ENCODE assay signal across 10 mouse cellular contexts in the genomic region with DNA sequence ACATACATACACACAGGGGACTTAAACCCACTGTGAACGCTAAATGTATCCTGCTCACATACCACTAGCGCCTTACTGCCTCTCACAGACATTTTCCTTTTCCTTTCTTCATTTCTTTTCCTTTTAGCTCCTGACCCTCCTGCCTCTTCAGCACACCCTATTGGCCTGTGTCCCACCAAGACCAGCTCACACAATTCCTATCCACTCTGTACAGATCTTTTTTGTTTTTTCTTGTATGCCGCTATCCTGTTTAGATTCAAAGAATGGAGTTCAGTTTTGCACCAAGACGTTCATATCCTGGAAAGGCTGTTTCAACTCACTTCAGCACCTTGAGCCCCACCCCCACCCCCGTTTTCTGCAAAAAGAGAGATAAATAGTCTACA. TPM values are rescaled to one million over a fixed set of nuclear protein-coding genes. Genes with fewer than 3 reads are reported as not detected.
DNase-seq lines count a peak whose midpoint lies in the region; ATAC-seq lines count a peak whose summit lies in the region.
"Had no signal": no experiment of that assay in that cellular context is flagged by ENCODE, and none has a peak within 500 bp of the region (broad histone marks: within the 10 kb centered on the region; RNA-seq: fewer than 3 reads in every experiment).

No protein-coding gene starts in this region.

- peak overlapping the region; percentile 34 for H3K4me3 ChIP-seq in heart, embryonic 16.5 days (ENCODE audit: low read length)
- H3K4me3 ChIP-seq in embryonic facial prominence, embryonic 11.5 days (ENCODE audit: low read depth, low read length), result no peak overlapping the region; the same call in 1 of the 2 replicates
- peak overlapping the region; percentile 38 for H3K4me3 ChIP-seq in hindbrain, embryonic 12.5 days
- peak overlapping the region; percentile 33 for H3K4me3 ChIP-seq in midbrain, embryonic 15.5 days
- H3K4me3 ChIP-seq: megakaryocyte, embryonic 14.5 days had no signal

- H3K4me2 ChIP-seq in heart, embryonic 16.5 days (ENCODE audit: low read depth, low read length), result peak overlapping the region; percentile 66
- H3K4me2 ChIP-seq in embryonic facial prominence, embryonic 11.5 days (ENCODE audit: low read depth, low read length), result peak overlapping the region; percentile 47
- peak overlapping the region; percentile 70 for H3K4me2 ChIP-seq in hindbrain, embryonic 12.5 days (replicated peaks)
- peak overlapping the region; percentile 86 for H3K4me2 ChIP-seq in midbrain, embryonic 15.5 days

- 23% methylated on average over 5 of the region's 5 CpGs for WGBS in heart, embryonic 16.5 days
- 35% methylated on average over 5 of the region's 5 CpGs for WGBS in embryonic facial prominence, embryonic 11.5 days
- WGBS in hindbrain, embryonic 12.5 days, result 30% methylated on average over 5 of the region's 5 CpGs
- WGBS in midbrain, embryonic 15.5 days, result 17% methylated on average over 5 of the region's 5 CpGs

- DNase-seq in heart, postnatal 10 days, result no peak
- DNase-seq in embryonic facial prominence, embryonic 11.5 days (ENCODE audit: low spot score), result no peak
- no peak for DNase-seq in spleen, postnatal 10 days (ENCODE audit: low spot score in 2 of 2)
- no peak for DNase-seq in kidney, adult 18-20 months
- no peak for DNase-seq in thymus, postnatal 14 days

- peak overlapping the region; percentile 56 for H3K9ac ChIP-seq in heart, embryonic 16.5 days (ENCODE audit: low read length)
- H3K9ac ChIP-seq in embryonic facial prominence, embryonic 11.5 days (replicated peaks; ENCODE audit: low read length), result peak overlapping the region; percentile 61
- H3K9ac ChIP-seq in hindbrain, embryonic 12.5 days, result peak overlapping the region; percentile 70
- peak overlapping the region; percentile 33 for H3K9ac ChIP-seq in midbrain, embryonic 15.5 days

- ATAC-seq in heart, embryonic 16.5 days (replicated peaks; ENCODE audit: extremely low read depth, insufficient read depth, low FRiP score), result no peak
- no peak for ATAC-seq in embryonic facial prominence, embryonic 11.5 days (replicated peaks; ENCODE audit: insufficient number of reproducible peaks, low FRiP score, low TSS enrichment, low read depth)
- no peak for ATAC-seq in hindbrain, embryonic 12.5 days (ENCODE audit: low FRiP score)
- no peak for ATAC-seq in midbrain, embryonic 15.5 days (replicated peaks)

- peaks cover 13% of the 10 kb centered on the region for H3K36me3 ChIP-seq in heart, embryonic 16.5 days (ENCODE audit: control insufficient read depth, insufficient read depth)
- no peaks in the 10 kb centered on the region for H3K36me3 ChIP-seq in embryonic facial prominence, embryonic 11.5 days (replicated peaks; ENCODE audit: control insufficient read depth, insufficient read depth, low read depth, low read length)
- H3K36me3 ChIP-seq in hindbrain, embryonic 12.5 days, result peaks cover 18% of the 10 kb centered on the region
- H3K36me3 ChIP-seq in midbrain, embryonic 15.5 days (replicated peaks), result peaks cover 4% of the 10 kb centered on the region

- intact Hi-C loops in heart, postnatal 10 days (cut with DNase I), result no loop called here

- peaks cover 5% of the 10 kb centered on the region for H3K9me3 ChIP-seq in heart, embryonic 16.5 days (replicated peaks; ENCODE audit: control insufficient read depth, low read length)
- H3K9me3 ChIP-seq in embryonic facial prominence, embryonic 11.5 days (replicated peaks; ENCODE audit: control insufficient read depth, low read length), result no peaks in the 10 kb centered on the region
- no peaks in the 10 kb centered on the region for H3K9me3 ChIP-seq in hindbrain, embryonic 12.5 days (replicated peaks)
- no peaks in the 10 kb centered on the region for H3K9me3 ChIP-seq in midbrain, embryonic 15.5 days

- H3K27ac ChIP-seq in heart, embryonic 16.5 days (ENCODE audit: low read length), result peak overlapping the region; percentile 75
- H3K27ac ChIP-seq in embryonic facial prominence, embryonic 11.5 days (replicated peaks; ENCODE audit: low read depth, low read length), result peak overlapping the region; percentile 78; the same call in 1 of the 2 replicates
- peak overlapping the region; percentile 99 for H3K27ac ChIP-seq in hindbrain, embryonic 12.5 days
- peak overlapping the region; percentile 99 for H3K27ac ChIP-seq in midbrain, embryonic 15.5 days

- no peaks in the 10 kb centered on the region for H3K27me3 ChIP-seq in heart, embryonic 16.5 days (ENCODE audit: control insufficient read depth, insufficient read depth, low read length)
- H3K27me3 ChIP-seq in embryonic facial prominence, embryonic 11.5 days (ENCODE audit: control insufficient read depth, insufficient read depth, low read length), result peaks cover 8% of the 10 kb centered on the region
- no peaks in the 10 kb centered on the region for H3K27me3 ChIP-seq in hindbrain, embryonic 12.5 days
- H3K27me3 ChIP-seq in midbrain, embryonic 15.5 days (replicated peaks), result no peaks in the 10 kb centered on the region

- H3K4me1 ChIP-seq in heart, embryonic 16.5 days (ENCODE audit: control insufficient read depth, insufficient read depth, low read length), result peaks cover 40% of the 10 kb centered on the region
- peaks cover 4% of the 10 kb centered on the region; the same call in 1 of the 2 replicates for H3K4me1 ChIP-seq in embryonic facial prominence, embryonic 11.5 days (ENCODE audit: control insufficient read depth, insufficient read depth, low read length)
- H3K4me1 ChIP-seq in hindbrain, embryonic 12.5 days, result peaks cover 40% of the 10 kb centered on the region
- H3K4me1 ChIP-seq in midbrain, embryonic 15.5 days, result peaks cover 43% of the 10 kb centered on the region

RNA-seq across cellular contexts. Expression of a gene that starts 5.9 kb away (rescaled TPM):
- polyA plus RNA-seq in heart, embryonic 16.5 days (2015; fragmentation: Nextera tagmentation; extraction: Ambion mirVana), result 110 and 129 TPM in 2 replicates
- 10 to 100 TPM; 56.8 to 66.6 TPM for total RNA-seq in heart, postnatal 10 days (2021)
- 20.4 and 24.6 TPM in 2 replicates for polyA plus RNA-seq in embryonic facial prominence, embryonic 11.5 days (2014; fragmentation: Nextera tagmentation; extraction: Ambion mirVana)
- polyA plus RNA-seq in hindbrain, embryonic 12.5 days (2016; fragmentation: Nextera tagmentation; extraction: Ambion mirVana), result 168 and 182 TPM in 2 replicates
- polyA plus RNA-seq in midbrain, embryonic 15.5 days (2015; fragmentation: Nextera tagmentation; extraction: Ambion mirVana), result 107 and 118 TPM in 2 replicates

RNA-seq across cellular contexts. Expression of a gene that starts 25.0 kb away (rescaled TPM):
- polyA plus RNA-seq in heart, embryonic 16.5 days (2015; fragmentation: Nextera tagmentation; extraction: Ambion mirVana), result 29.6 and 30.8 TPM in 2 replicates
- total RNA-seq in heart, postnatal 10 days (2021), result 10 to 100 TPM; 15.5 to 18.7 TPM
- 43.3 and 53.4 TPM in 2 replicates for polyA plus RNA-seq in embryonic facial prominence, embryonic 11.5 days (2014; fragmentation: Nextera tagmentation; extraction: Ambion mirVana)
- 34.7 and 37.7 TPM in 2 replicates for polyA plus RNA-seq in hindbrain, embryonic 12.5 days (2016; fragmentation: Nextera tagmentation; extraction: Ambion mirVana)
- 27.6 and 29.5 TPM in 2 replicates for polyA plus RNA-seq in midbrain, embryonic 15.5 days (2015; fragmentation: Nextera tagmentation; extraction: Ambion mirVana)

RNA-seq across cellular contexts. Expression of a gene that starts 31.1 kb away (rescaled TPM):
- 12.8 and 17.1 TPM in 2 replicates for polyA plus RNA-seq in heart, embryonic 16.5 days (2015; fragmentation: Nextera tagmentation; extraction: Ambion mirVana)
- total RNA-seq in heart, postnatal 10 days (2021), result 10 to 100 TPM; 25.2 to 34.0 TPM
- polyA plus RNA-seq in embryonic facial prominence, embryonic 11.5 days (2014; fragmentation: Nextera tagmentation; extraction: Ambion mirVana), result 9.1 and 10.4 TPM in 2 replicates
- 16.5 and 16.9 TPM in 2 replicates for polyA plus RNA-seq in hindbrain, embryonic 12.5 days (2016; fragmentation: Nextera tagmentation; extraction: Ambion mirVana)
- 16.3 and 16.5 TPM in 2 replicates for polyA plus RNA-seq in midbrain, embryonic 15.5 days (2015; fragmentation: Nextera tagmentation; extraction: Ambion mirVana)

RNA-seq across cellular contexts. Expression of a gene that starts 55.0 kb away (rescaled TPM):
- polyA plus RNA-seq in heart, embryonic 16.5 days (2015; fragmentation: Nextera tagmentation; extraction: Ambion mirVana), result 0.29 and 0.42 TPM in 2 replicates
- not detected for total RNA-seq in heart, postnatal 10 days (2021)
- 0.13 and 0.28 TPM in 2 replicates for polyA plus RNA-seq in embryonic facial prominence, embryonic 11.5 days (2014; fragmentation: Nextera tagmentation; extraction: Ambion mirVana)
- 0.15 and 0.20 TPM in 2 replicates for polyA plus RNA-seq in hindbrain, embryonic 12.5 days (2016; fragmentation: Nextera tagmentation; extraction: Ambion mirVana)
- polyA plus RNA-seq in midbrain, embryonic 15.5 days (2015; fragmentation: Nextera tagmentation; extraction: Ambion mirVana), result not detected in 2 replicates
- total RNA-seq: layer of hippocampus, postnatal 25 days had no signal
